Mouse (Mus musculus): ENCODE results near the gene Igf1r. TPM values are rescaled to one million over a fixed set of nuclear protein-coding genes. Genes with fewer than 3 reads are reported as not detected.

Gene Igf1r
- polyA plus RNA-seq, 1 experiment from 2014 or later = 25.2 TPM

DNA sequence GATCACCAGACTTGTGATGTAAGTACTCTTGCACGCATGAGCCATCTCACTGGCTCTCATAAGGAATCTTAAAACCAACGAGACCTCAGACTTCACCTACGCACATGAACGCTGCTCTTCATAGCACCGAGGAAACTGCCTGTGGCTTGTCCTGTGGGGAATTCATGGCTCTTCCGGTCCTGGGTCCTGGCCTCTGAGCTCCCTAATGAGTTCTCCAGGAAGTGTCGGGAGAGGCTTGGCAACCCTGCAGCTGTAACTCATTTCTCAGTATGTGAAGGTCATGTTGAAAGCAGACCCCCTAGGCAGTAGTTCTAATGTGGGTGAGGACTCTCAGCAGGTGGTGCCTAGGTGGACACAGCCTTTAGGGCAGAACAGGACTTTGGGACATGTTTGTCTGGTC, 229.4 kb downstream of the Igf1r start:
- Histone ChIP-seq H3K27ac (replicated peaks) (no peak overlapping the region), H3K36me3 (replicated peaks) (peaks cover 61% of the 10 kb centered on the region), H3K4me1 (peaks cover 20% of the 10 kb centered on the region), H3K9me3 (no peaks in the 10 kb centered on the region), H3K27me3 (replicated peaks; ENCODE audit: low read depth, poor library complexity, severe bottlenecking) (no peaks in the 10 kb centered on the region), H3K4me3 (no peak overlapping the region)
- 67% methylated on average over 7 of the region's 7 CpGs for WGBS
- DNase-seq (ENCODE audit: low spot score) = no peak

DNA sequence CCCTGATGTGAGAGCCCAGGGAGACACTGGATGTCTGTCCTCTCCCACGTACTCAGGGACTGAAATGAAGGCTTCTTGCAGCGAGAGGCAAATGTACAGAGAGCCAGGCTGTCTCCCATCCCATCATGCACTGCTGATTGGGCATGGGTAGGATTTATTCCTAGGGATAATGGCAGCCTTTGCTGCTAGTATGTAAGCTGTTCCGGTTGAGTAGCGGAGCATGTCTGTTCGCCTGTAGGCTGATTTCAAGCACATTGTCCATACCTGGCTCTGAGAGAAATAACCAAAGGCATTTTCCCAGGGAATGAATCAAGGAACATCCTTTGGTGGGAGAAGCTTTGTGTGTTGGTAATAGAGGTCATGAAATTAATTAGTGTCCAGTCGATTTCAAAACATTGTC, 230.1 kb downstream of the Igf1r start:
- Histone ChIP-seq H3K27me3 (replicated peaks; ENCODE audit: low read depth, poor library complexity, severe bottlenecking) (no peaks in the 10 kb centered on the region), H3K4me3 (no peak overlapping the region), H3K4me1 (peaks cover 20% of the 10 kb centered on the region), H3K27ac (replicated peaks) (no peak overlapping the region), H3K36me3 (replicated peaks) (peaks cover 64% of the 10 kb centered on the region), H3K9me3 (no peaks in the 10 kb centered on the region)
- WGBS = 86% methylated on average over 6 of the region's 6 CpGs
- no peak for DNase-seq (ENCODE audit: low spot score)

DNA sequence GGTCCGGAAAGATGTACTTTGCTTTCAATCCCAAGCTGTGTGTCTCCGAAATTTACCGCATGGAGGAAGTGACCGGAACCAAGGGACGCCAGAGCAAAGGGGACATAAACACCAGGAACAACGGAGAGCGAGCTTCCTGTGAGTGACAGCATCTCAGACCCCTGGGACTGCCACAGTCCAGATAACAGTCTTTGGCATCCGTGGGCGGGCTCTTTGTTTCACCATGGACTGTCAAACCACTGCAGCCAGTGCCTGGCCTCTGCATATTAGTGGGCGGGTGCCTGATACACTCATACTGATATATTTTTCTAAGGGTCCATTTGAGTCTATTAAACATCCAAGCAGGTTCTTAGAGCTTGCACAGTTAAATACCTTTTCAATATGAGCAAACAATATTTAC, 230.8 kb downstream of the Igf1r start:
- 79% methylated on average over 10 of the region's 10 CpGs for WGBS
- H3K4me3 ChIP-seq = no peak overlapping the region
- H3K4me1 ChIP-seq = peaks cover 20% of the 10 kb centered on the region
- H3K9me3 ChIP-seq = no peaks in the 10 kb centered on the region
- peaks cover 71% of the 10 kb centered on the region for H3K36me3 ChIP-seq (replicated peaks)
- no peak for DNase-seq (ENCODE audit: low spot score)
- no peaks in the 10 kb centered on the region for H3K27me3 ChIP-seq (replicated peaks; ENCODE audit: low read depth, poor library complexity, severe bottlenecking)
- no peak overlapping the region for H3K27ac ChIP-seq (replicated peaks)

DNA sequence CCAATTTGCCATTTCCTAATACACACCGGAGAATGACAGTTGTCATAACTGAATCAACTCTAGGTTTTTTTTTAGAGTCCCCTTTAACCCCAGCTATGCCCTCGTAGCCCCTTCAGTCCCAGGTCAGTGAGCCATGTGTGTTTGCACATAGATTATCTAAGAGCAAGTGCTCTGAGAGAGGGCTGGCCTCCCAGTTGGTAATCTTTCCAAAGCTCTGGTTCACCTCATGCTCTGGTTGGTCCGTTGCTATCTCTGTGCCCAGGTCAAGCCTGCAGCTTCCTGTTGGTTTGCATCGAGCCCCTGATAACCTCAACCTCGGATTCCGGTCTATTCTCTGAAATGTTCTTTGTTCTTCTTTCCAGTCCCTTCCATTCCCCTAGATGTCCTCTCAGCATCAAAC, 236.6 kb downstream of the Igf1r start:
- DNase-seq (ENCODE audit: low spot score) = no peak
- H3K27me3 ChIP-seq (replicated peaks; ENCODE audit: low read depth, poor library complexity, severe bottlenecking) = no peaks in the 10 kb centered on the region
- WGBS = 87% methylated on average over 6 of the region's 6 CpGs
- H3K9me3 ChIP-seq = no peaks in the 10 kb centered on the region
- peaks cover 96% of the 10 kb centered on the region for H3K36me3 ChIP-seq (replicated peaks)
- H3K27ac ChIP-seq (replicated peaks) = no peak overlapping the region
- no peak overlapping the region for H3K4me3 ChIP-seq
- no peaks in the 10 kb centered on the region for H3K4me1 ChIP-seq

DNA sequence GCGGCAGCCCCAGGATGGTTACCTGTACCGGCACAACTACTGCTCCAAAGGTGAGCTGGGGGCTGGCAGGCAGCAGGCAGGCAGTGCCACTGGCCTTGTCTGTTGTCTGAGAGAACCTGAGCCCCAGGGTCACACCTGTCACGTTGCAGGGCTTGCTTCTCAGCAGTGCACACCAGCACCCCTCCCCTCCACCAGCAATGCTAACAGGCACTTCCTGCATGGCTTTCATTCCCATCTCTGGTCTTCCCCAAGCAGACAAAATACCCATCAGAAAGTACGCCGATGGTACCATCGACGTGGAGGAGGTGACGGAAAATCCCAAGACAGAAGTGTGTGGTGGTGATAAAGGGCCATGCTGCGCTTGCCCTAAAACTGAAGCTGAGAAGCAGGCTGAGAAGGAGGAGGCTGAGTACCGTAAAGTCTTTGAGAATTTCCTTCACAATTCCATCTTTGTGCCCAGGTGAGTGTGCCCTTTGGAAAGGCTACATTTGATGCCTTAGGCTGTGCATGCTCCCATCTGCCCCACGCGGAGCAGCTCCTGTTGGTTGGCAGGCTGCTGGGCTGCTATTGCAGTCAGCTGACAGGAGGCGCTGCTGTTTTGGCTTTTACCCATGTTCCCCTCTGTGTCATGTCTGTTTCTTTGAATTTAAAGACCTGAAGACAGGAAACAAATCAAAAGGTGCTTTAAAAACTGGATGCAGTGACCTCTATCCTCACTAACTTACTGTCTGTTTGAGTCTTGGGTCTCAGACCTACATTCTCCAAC, 237.2 kb downstream of the Igf1r start:
- Histone ChIP-seq H3K27ac (replicated peaks) (no peak overlapping the region), H3K4me1 (no peaks in the 10 kb centered on the region), H3K4me3 (no peak overlapping the region), H3K9me3 (no peaks in the 10 kb centered on the region), H3K36me3 (replicated peaks) (peaks cover 96% of the 10 kb centered on the region), H3K27me3 (replicated peaks; ENCODE audit: low read depth, poor library complexity, severe bottlenecking) (no peaks in the 10 kb centered on the region)
- DNase-seq (ENCODE audit: low spot score) = no peak
- 93% methylated on average over 13 of the region's 13 CpGs for WGBS

DNA sequence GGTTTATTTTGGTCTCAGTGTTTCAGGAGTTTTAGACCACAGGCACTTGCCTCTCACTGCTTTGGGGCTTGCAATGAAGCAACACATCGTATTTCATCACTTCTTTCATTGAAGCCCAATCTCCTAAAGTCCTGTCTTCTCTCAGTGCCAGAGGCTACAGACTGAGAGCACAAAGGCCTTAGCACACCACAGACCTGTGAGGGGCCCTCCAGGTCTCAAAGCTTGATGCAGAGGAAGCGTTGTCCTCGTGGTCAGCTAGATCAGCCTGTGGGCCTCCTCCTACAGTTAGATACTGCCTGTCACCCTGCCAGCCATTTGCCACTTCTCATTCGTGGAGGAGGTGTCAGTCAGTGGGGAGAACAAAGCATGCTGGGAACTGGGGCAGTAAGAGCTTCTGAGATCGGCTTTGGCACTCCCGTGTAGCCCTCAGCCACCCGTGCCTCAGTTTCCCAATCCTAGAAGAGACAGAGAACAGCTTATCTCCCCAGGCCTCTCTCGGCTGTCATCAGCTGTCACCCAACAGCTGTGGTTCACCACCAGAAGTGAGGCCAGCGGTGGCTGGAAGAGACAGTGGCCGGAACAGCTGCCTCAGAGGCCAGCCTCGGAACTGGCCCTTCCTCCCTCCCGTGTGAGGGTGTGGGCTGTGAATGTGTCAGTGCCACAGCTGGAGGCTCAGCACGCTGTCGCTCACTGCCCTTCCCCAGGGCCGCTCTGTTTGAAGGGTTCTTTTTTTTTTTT, 241.5 kb downstream of the Igf1r start:
- no peaks in the 10 kb centered on the region for H3K4me1 ChIP-seq
- no peaks in the 10 kb centered on the region for H3K27me3 ChIP-seq (replicated peaks; ENCODE audit: low read depth, poor library complexity, severe bottlenecking)
- no peaks in the 10 kb centered on the region for H3K9me3 ChIP-seq
- peaks cover 100% of the 10 kb centered on the region for H3K36me3 ChIP-seq (replicated peaks)
- no peak overlapping the region for H3K27ac ChIP-seq (replicated peaks)
- 89% methylated on average over 15 of the region's 15 CpGs for WGBS
- H3K4me3 ChIP-seq = no peak overlapping the region
- DNase-seq (ENCODE audit: low spot score) = no peak

DNA sequence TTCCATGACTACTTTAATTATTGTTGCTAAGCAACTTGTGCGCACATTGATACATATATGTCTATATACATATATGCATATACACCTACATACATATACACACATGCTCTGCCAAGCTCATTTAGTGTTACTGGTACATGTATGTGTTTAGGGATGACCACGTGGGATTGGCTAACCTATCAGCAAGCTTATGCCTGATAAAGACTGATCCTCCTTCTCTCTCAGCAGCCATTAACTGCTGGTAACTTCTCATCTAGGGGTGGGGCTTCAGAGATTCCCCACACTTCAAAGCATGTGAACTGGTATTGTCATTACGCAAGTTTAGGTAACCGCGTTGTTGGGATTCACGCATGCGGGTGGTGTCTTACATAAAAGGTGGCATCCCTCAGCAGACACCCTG, 247.0 kb downstream of the Igf1r start:
- Histone ChIP-seq H3K27ac (replicated peaks) (no peak overlapping the region), H3K27me3 (replicated peaks; ENCODE audit: low read depth, poor library complexity, severe bottlenecking) (no peaks in the 10 kb centered on the region), H3K36me3 (replicated peaks) (peaks cover 100% of the 10 kb centered on the region), H3K4me3 (no peak overlapping the region), H3K9me3 (no peaks in the 10 kb centered on the region), H3K4me1 (no peaks in the 10 kb centered on the region)
- no peak for DNase-seq (ENCODE audit: low spot score)
- 96% methylated on average over 7 of the region's 7 CpGs for WGBS

DNA sequence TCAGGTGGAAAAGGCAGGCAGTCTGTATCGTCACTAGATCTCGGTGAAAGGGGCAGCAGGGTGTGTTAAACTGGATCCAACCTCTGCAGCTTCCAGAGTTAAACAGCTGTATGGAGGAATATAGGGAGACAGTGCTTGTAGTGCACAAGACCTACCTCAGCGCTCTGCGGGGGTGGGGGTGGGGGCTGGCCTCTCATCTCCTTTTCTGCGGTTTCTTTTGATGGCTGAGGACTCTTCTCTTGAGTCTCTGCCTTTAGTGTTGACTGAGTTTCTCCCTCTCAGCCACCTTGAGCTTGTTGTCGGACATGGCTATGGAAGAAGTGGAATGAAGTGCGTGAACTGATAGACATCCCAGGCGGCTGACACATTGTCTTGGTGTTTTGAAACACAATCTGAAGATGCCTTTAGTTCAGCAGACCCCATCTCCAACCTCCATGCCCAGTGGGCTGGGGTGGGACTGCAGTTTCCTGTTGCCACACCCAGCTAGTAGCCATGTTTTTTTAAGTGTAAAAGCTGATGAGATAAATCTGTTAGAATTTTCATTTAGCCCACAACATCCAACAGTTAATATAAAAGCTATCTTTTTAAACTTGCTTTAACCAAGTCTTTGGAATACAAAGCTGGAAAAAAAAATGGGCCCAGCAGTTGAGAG, 253.3 kb downstream of the Igf1r start:
- no peak overlapping the region for H3K4me3 ChIP-seq
- H3K27ac ChIP-seq (replicated peaks) = no peak overlapping the region
- WGBS = 90% methylated on average over 8 of the region's 8 CpGs
- no peaks in the 10 kb centered on the region for H3K4me1 ChIP-seq
- H3K27me3 ChIP-seq (replicated peaks; ENCODE audit: low read depth, poor library complexity, severe bottlenecking) = no peaks in the 10 kb centered on the region
- H3K36me3 ChIP-seq (replicated peaks) = peaks cover 100% of the 10 kb centered on the region
- no peaks in the 10 kb centered on the region for H3K9me3 ChIP-seq
- DNase-seq (ENCODE audit: low spot score) = no peak

DNA sequence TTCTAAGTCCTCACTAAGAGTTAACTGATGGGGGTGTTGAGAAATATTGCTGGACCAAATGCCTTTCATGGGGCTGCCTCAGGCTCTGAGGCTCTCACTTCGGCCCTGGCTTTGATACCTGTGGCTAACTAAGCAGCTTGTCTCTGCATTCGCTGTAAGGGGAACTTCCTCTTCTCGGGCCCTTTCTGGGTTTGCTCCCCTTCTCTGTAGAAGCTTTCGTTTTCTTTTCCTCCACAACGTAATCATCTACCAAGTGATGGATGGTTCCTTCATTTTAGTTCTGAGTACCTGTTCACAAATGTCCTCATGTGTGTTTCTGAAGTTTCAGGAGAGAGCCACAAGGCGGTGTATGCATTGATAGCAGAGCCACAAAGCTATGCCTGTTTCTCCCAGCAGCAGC, 256.4 kb downstream of the Igf1r start:
- no peak overlapping the region for H3K27ac ChIP-seq (replicated peaks)
- no peaks in the 10 kb centered on the region for H3K9me3 ChIP-seq
- no peak for DNase-seq (ENCODE audit: low spot score)
- H3K4me3 ChIP-seq = no peak overlapping the region
- no peaks in the 10 kb centered on the region for H3K4me1 ChIP-seq
- H3K27me3 ChIP-seq (replicated peaks; ENCODE audit: low read depth, poor library complexity, severe bottlenecking) = no peaks in the 10 kb centered on the region
- H3K36me3 ChIP-seq (replicated peaks) = peaks cover 98% of the 10 kb centered on the region
- WGBS = 92% methylated on average over 6 of the region's 6 CpGs

DNA sequence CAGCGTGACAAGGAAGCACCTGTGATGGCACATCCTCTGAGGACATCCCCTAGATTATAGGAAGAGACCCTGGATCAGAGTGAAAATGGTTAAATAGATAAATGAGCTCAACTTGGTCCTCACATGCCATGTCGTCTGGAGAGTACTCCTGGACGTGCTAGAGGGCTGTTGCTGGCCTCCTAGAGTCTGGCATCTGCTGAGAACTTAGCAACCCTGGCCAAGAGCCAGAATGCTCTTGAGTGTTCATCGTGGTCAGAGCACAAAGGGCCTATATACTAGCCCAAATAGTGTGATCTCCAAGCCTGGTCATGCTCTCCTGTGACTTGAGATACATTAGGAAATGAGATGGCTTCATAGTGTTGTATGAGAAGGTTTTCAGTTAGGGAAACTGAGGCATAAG, 257.8 kb downstream of the Igf1r start:
- Histone ChIP-seq H3K36me3 (replicated peaks) (peaks cover 98% of the 10 kb centered on the region), H3K27ac (replicated peaks) (no peak overlapping the region), H3K4me3 (no peak overlapping the region), H3K27me3 (replicated peaks; ENCODE audit: low read depth, poor library complexity, severe bottlenecking) (no peaks in the 10 kb centered on the region), H3K4me1 (no peaks in the 10 kb centered on the region), H3K9me3 (no peaks in the 10 kb centered on the region)
- no peak for DNase-seq (ENCODE audit: low spot score)
- WGBS = 88% methylated on average over 4 of the region's 4 CpGs

DNA sequence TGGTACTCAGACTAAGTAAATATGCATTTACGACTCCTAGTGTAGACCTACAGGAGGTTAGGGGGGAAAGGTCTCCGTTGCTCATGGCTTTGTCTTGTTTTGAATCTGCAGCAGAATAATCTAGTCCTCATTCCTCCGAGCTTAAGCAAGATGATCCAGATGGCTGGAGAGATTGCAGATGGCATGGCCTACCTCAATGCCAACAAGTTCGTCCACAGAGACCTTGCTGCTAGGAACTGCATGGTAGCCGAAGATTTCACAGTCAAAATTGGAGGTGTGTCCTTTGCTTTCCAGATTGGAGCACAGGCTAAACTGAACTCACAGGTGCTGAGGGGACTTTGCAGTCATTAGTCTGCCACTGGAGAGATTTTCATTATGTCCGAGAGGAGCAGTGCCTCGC, 259.3 kb downstream of the Igf1r start:
- peaks cover 98% of the 10 kb centered on the region for H3K36me3 ChIP-seq (replicated peaks)
- 93% methylated on average over 7 of the region's 7 CpGs for WGBS
- H3K4me3 ChIP-seq = no peak overlapping the region
- no peaks in the 10 kb centered on the region for H3K9me3 ChIP-seq
- H3K27ac ChIP-seq (replicated peaks) = no peak overlapping the region
- no peaks in the 10 kb centered on the region for H3K27me3 ChIP-seq (replicated peaks; ENCODE audit: low read depth, poor library complexity, severe bottlenecking)
- H3K4me1 ChIP-seq = no peaks in the 10 kb centered on the region
- DNase-seq (ENCODE audit: low spot score) = no peak

DNA sequence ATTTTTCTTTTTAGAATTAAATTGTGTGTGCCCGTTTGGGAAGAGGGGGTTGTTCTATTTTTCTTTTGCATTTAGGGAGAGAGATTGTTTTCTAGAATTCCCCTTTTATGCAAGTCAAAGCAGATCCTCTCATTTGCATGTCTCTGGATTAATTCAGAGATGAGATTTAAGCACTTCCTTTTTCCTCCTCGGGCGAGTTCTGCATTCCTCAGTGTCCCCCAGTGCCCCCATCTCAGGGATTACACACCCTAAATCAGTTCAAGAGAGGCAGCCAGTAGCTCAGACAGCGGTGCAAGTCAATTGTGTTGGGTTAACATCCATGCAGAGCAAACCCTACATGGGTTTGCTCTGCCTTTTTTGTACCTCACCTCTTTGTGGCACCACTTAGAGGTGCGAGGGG, 261.2 kb downstream of the Igf1r start:
- whole genome bisulfite sequencing = 88% methylated on average over 5 of the region's 5 CpGs
- Histone ChIP-seq H3K4me3 (no peak overlapping the region), H3K27me3 (replicated peaks; ENCODE audit: low read depth, poor library complexity, severe bottlenecking) (no peaks in the 10 kb centered on the region), H3K4me1 (no peaks in the 10 kb centered on the region), H3K36me3 (replicated peaks) (peaks cover 98% of the 10 kb centered on the region), H3K27ac (replicated peaks) (no peak overlapping the region), H3K9me3 (no peaks in the 10 kb centered on the region)
- DNase-seq (ENCODE audit: low spot score) = no peak

Data from embryonic facial prominence, embryonic 10.5 days (tissue).